Mouse (Mus musculus): ENCODE data around the gene Muc2. TPM values are rescaled to one million over a fixed set of nuclear protein-coding genes. Genes with fewer than 3 reads are reported as not detected.

Muc2 gene
- total RNA-seq, 2 experiments from 2014 or later, result 0.50 to 2.7 TPM

GRCm38 (mm10) chr7:141758291-141758690, 68.2 kb downstream of the Muc2 start:
- no peak for DNase-seq (ENCODE audit: low spot score in 2 of 2)

- DNase-seq (ENCODE audit: low spot score in 2 of 2), result no peak
Measured at GRCm38 (mm10) chr7:141770521-141770920, 80.4 kb downstream of the Muc2 start.

- DNase-seq (ENCODE audit: low spot score in 2 of 2), result no peak
Measured at GRCm38 (mm10) chr7:141770988-141771387, 80.8 kb downstream of the Muc2 start.

- DNase-seq (ENCODE audit: low spot score in 2 of 2), result no peak
Measured at GRCm38 (mm10) chr7:141772058-141772557, 82.0 kb downstream of the Muc2 start.

- no peak for DNase-seq (ENCODE audit: low spot score in 2 of 2)
Measured at GRCm38 (mm10) chr7:141774855-141775254, 84.7 kb downstream of the Muc2 start.

- DNase-seq (ENCODE audit: low spot score in 2 of 2), result no peak
Measured at GRCm38 (mm10) chr7:141776199-141776598, 86.1 kb downstream of the Muc2 start.

GRCm38 (mm10) chr7:141788677-141789452, 98.7 kb downstream of the Muc2 start, which contains the start of gene Muc5ac:
TSS of gene Muc5ac (plus strand) at chr7:141788972.
- no peak for DNase-seq (ENCODE audit: low spot score in 2 of 2)

- no peak for DNase-seq (ENCODE audit: low spot score in 2 of 2)
Measured at GRCm38 (mm10) chr7:141794251-141794650, 104.1 kb downstream of the Muc2 start.

GRCm38 (mm10) chr7:141803206-141803605, 113.1 kb downstream of the Muc2 start:
- no peak for DNase-seq (ENCODE audit: low spot score in 2 of 2)

Other genes with a start within 250 kb of the Muc2 start
- gene Pidd1, start 246.3 kb upstream of the Muc2 start, total RNA-seq (2021), result 1 to 10 TPM; 1.1 to 1.4 TPM
- gene Rplp2, start 243.0 kb upstream of the Muc2 start, total RNA-seq (2021), result 1,000 to 10,000 TPM in 1 of 2 experiments, 100 to 1,000 TPM in 1; 949 to 1,096 TPM
- 1,000 to 10,000 TPM in 1 of 2 experiments, 100 to 1,000 TPM in 1; 739 to 1,290 TPM for gene Pnpla2, start 235.1 kb upstream of the Muc2 start, total RNA-seq (2021)
- 10 to 100 TPM; 11.2 to 12.5 TPM for gene Cracr2b, start 229.2 kb upstream of the Muc2 start, total RNA-seq (2021)
- gene Cd151, start 222.9 kb upstream of the Muc2 start, total RNA-seq (2021), result 100 to 1,000 TPM; 317 to 379 TPM
- 100 to 1,000 TPM; 104 to 114 TPM for gene Polr2l, start 215.2 kb upstream of the Muc2 start, total RNA-seq (2021)
- 10 to 100 TPM; 49.6 to 61.3 TPM for gene Tspan4, start 215.1 kb upstream of the Muc2 start, total RNA-seq (2021)
- gene Chid1, start 150.5 kb upstream of the Muc2 start, total RNA-seq (2021), result 10 to 100 TPM; 54.5 to 59.0 TPM
- gene Ap2a2, start 128.2 kb upstream of the Muc2 start, total RNA-seq (2021), result 10 to 100 TPM; 56.4 to 83.8 TPM
- gene Muc6, start 35.0 kb upstream of the Muc2 start, total RNA-seq (2021), result not detected
- not detected for gene Muc5ac, start 98.6 kb downstream of the Muc2 start, total RNA-seq (2021)
- gene Muc5b, start 148.7 kb downstream of the Muc2 start, total RNA-seq (2021), result not detected
- 10 to 100 TPM; 57.0 to 57.8 TPM for gene Tollip, start 228.2 kb downstream of the Muc2 start, total RNA-seq (2021)